Mouse (Mus musculus) midbrain, embryonic 11.5 days (tissue): ENCODE measurements around the gene Lmbr1l. TPM values are rescaled to one million over a fixed set of nuclear protein-coding genes. Genes with fewer than 3 reads are reported as not detected.

Source experiments
- ATAC-seq: fragments of 200-750 bp; cut with Nextera tagmentation; 2 replicates; pipeline ENCODE4 v1.8.0; 2017; ENCODE audit warnings: moderate TSS enrichment, moderate library complexity; ENCODE audit not compliant: low FRiP score
- DNase-seq: peaks from one replicate; pipeline ENCODE4 v3.0.0; 2015; ENCODE audit warnings: low spot score; ENCODE audit errors: missing footprints
- H3K27ac ChIP-seq: fragments of 300-500 bp; sonication (generic); 2 replicates; pipeline ENCODE4 v1.5.1; 2014; ENCODE audit warnings: low read depth, low read length
- H3K27me3 ChIP-seq: fragments of 300-500 bp; sonication (generic); 2 replicates; pipeline ENCODE4 v1.6.1; 2014; ENCODE audit warnings: mild to moderate bottlenecking, low read length, moderate library complexity, mixed read lengths; ENCODE audit not compliant: control insufficient read depth, insufficient read depth
- H3K36me3 ChIP-seq: fragments of 300-500 bp; sonication (generic); 2 replicates; pipeline ENCODE4 v1.6.1; 2014; ENCODE audit warnings: mild to moderate bottlenecking, low read length, moderate library complexity, mixed read lengths; ENCODE audit not compliant: control insufficient read depth, insufficient read depth
- H3K4me1 ChIP-seq: fragments of 300-500 bp; sonication (generic); 2 replicates; pipeline ENCODE4 v1.6.1; 2014; ENCODE audit warnings: low read length; ENCODE audit not compliant: control insufficient read depth, insufficient read depth
- H3K4me2 ChIP-seq: fragments of 300-500 bp; sonication (generic); 2 replicates; pipeline ENCODE4 v1.6.1; 2014; ENCODE audit warnings: mild to moderate bottlenecking, moderate library complexity
- H3K4me3 ChIP-seq: fragments of 300-500 bp; sonication (generic); 2 replicates; pipeline ENCODE4 v1.5.1; 2014; ENCODE audit warnings: low read depth, low read length
- H3K9ac ChIP-seq: fragments of 300-500 bp; sonication (generic); 2 replicates; pipeline ENCODE4 v1.6.1; 2014; ENCODE audit warnings: low read length
- H3K9me3 ChIP-seq: fragments of 300-500 bp; sonication (generic); 2 replicates; pipeline ENCODE4 v1.6.1; 2016; ENCODE audit warnings: low read length; ENCODE audit not compliant: control insufficient read depth
- WGBS: fragments of 180-500 bp; shearing (Covaris S2); extraction: QIAGEN DNeasy Blood & Tissue Kit; methylation state at CpG from one replicate; pipeline ENCODE4 v1.1.7; 2014; 5-methylcytosine and 5-hydroxymethylcytosine counted together
- polyA plus RNA-seq: library from polyadenylated mRNA; unstranded; fragments of >200 nt; fragmentation: Nextera tagmentation; extraction: Ambion mirVana; gene quantifications from 2 replicates; pipeline ENCODE4 v1.2.1, GENCODE M21; 2014

The Lmbr1l gene
- polyA plus RNA-seq, result 7.5 and 9.8 TPM in 2 replicates

DNA sequence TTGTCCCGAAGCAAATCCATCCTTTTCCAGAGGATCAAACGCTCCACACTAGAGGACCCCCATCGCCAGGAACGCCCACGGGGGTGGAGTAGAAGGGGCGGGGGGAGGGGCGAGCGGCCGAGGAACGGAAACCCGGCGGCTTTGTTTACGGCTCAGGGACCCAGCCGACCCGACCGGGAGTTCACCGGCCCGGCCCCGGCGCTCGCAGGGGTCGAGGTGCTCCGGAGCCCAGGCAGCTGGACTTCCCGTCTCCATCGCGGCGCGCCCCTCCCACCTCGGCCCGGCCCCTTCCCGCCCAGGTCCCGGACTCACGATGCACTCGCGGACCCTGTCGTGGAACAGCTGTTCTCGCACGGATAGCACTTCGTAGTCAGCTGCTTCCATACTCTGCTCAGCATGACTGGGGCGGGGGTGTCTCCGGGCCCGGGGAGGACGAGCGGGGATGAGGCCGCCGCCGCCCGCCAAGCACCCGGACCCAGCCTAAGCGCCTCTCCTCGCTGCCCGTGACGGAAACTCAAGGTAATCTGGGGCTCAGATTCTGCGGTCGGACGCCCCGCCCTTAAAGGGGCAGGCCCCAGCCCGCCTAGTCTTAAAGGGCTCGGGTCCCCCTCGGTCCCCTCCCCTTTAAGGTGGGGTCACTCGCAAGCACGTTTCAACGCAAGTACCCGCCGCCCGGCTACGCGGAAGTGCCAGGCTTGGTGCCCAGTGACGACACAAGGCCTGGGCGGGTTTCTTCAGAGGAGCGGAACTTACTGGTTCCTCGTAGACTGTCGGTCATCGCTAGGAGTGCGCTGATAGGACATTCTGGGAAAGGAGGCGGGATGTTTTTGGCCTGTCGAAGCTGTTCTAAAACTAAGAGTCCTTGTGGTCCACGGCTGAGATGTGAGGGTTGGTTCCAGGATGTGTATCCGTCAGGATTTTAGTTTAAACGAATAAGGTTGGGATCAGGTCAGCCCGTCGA is at the start of gene Lmbr1l:
Gene Lmbr1l (minus strand): TSS at position 694 of the 961 bp plus-strand sequence.
- Histone ChIP-seq H3K27ac (peak within 1 kb of the TSS; percentile 89), H3K9me3 (no peaks in the 10 kb centered on the region), H3K4me3 (peak within 1 kb of the TSS; percentile 92), H3K9ac (peak within 1 kb of the TSS; percentile 89), H3K36me3 (no peaks in the 10 kb centered on the region), H3K27me3 (no peaks in the 10 kb centered on the region), H3K4me1 (peaks cover 11% of the 10 kb centered on the region), H3K4me2 (peak within 1 kb of the TSS; percentile 59)
- peak; percentile 98 for ATAC-seq
- WGBS, result under 1% methylated on average over 82 of the region's 82 CpGs
- DNase-seq, result peak; percentile 99

DNA sequence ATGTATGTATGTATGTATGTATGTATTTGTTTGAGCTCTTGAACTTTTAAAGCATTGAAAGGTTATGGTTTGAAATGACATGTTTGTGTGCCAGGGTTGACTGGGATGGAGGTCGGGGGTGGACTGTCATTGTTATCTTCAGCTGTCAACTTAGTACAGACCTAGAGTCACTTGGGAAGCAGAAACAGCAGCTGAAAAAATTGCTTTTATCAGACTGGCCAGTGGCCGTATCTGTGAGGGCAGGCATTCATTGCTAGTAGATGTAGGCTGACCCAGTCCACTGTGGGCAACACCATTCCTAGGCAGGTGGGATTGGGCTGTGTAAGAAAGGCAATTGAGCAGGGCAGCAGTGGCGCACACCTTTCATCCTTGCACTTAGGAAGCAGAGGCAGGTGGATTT is 41.5 kb upstream of the Lmbr1l start:
- Histone ChIP-seq H3K4me1 (peaks cover 18% of the 10 kb centered on the region), H3K4me2 (no peak overlapping the region), H3K27me3 (no peaks in the 10 kb centered on the region), H3K9me3 (peaks cover 4% of the 10 kb centered on the region; the same call in 1 of the 2 replicates), H3K36me3 (no peaks in the 10 kb centered on the region), H3K27ac (no peak overlapping the region), H3K9ac (no peak overlapping the region), H3K4me3 (no peak overlapping the region)
- ATAC-seq, result no peak
- no peak for DNase-seq
- WGBS, result 87% methylated on average over 3 of the region's 3 CpGs

DNA sequence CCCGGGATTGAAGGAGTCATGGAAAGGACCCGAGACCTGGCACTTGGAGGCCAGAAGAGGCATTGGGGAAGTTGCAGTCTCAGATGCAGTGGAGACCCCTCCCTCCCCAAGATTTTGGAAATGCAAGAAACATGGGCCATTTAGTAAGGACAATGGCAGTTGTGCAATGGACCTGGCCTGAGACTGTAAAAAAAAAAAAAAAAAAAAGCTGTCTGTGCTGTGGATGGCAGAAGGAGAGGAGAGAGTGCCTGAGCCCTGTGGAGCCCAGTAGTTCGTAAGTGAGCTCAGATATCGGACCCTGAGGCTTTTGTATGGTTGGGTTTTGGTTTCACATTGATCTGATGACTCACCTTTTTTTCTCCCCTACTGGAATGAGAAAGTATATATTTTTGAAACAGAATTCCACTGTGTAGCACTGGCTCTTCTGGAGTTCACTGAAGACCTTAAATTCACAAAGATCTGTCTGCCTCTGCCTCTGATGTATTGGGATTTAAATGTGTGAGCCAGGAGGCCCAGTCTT is 40.9 kb upstream of the Lmbr1l start:
- Histone ChIP-seq H3K4me1 (peaks cover 23% of the 10 kb centered on the region), H3K4me2 (no peak overlapping the region), H3K9me3 (peaks cover 2% of the 10 kb centered on the region; the same call in 1 of the 2 replicates), H3K27ac (no peak overlapping the region; the same call in 1 of the 2 replicates), H3K9ac (no peak overlapping the region), H3K36me3 (no peaks in the 10 kb centered on the region), H3K27me3 (no peaks in the 10 kb centered on the region), H3K4me3 (no peak overlapping the region)
- WGBS, result 93% methylated on average over 4 of the region's 4 CpGs
- ATAC-seq (no peak), DNase-seq (no peak)

DNA sequence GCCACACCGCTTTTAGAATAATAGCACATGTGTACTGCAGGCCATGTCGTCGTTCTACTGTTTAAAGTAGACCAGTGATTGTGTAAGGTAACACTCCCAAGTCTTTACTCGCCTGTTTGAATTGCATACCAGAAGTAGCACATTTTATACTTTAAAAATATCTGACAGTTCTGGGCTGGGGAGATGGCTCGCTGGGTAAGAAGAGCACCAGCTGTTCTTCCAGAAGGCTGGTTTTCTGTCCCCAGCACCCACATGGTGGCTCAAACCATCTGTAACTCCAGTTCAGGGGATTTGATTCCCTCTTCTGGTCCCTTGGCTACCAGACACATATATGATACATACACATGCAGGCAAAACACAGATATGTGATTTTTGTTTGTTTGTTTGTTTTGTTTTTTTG is 39.4 kb upstream of the Lmbr1l start:
- H3K9ac ChIP-seq, result no peak overlapping the region
- H3K27ac ChIP-seq, result no peak overlapping the region
- H3K4me1 ChIP-seq, result peaks cover 23% of the 10 kb centered on the region
- H3K9me3 ChIP-seq, result no peaks in the 10 kb centered on the region
- no peak overlapping the region for H3K4me3 ChIP-seq
- no peak for DNase-seq
- no peak overlapping the region for H3K4me2 ChIP-seq
- ATAC-seq, result no peak
- no peaks in the 10 kb centered on the region for H3K36me3 ChIP-seq
- no peaks in the 10 kb centered on the region for H3K27me3 ChIP-seq
- WGBS, result 90% methylated on average over 5 of the region's 5 CpGs

DNA sequence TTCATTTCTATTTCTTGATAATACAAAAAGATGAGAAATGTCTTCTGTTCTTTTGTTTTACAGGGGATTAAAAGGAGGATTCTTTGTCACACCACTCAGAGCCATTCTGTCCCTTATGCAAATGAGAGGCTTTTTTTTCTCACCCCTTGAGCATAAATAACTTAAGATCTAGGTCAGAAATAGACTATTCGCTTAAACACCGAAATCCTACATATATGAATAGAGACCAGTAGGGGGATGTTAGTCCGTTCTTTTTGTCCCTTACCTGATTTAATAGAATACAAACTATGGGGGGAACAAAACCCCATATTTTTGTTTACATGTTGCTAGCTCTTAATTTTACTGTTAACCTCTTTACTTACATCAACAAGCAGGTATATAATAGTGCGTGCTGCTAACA is 38.0 kb upstream of the Lmbr1l start:
- Histone ChIP-seq H3K9me3 (no peaks in the 10 kb centered on the region), H3K9ac (no peak overlapping the region), H3K36me3 (no peaks in the 10 kb centered on the region), H3K4me2 (no peak overlapping the region), H3K4me3 (no peak overlapping the region), H3K27ac (peak overlapping the region; percentile 98; the same call in 1 of the 2 replicates), H3K27me3 (no peaks in the 10 kb centered on the region), H3K4me1 (peaks cover 23% of the 10 kb centered on the region)
- 83% methylated on average over 4 of the region's 4 CpGs for WGBS
- no peak for ATAC-seq
- no peak for DNase-seq

DNA sequence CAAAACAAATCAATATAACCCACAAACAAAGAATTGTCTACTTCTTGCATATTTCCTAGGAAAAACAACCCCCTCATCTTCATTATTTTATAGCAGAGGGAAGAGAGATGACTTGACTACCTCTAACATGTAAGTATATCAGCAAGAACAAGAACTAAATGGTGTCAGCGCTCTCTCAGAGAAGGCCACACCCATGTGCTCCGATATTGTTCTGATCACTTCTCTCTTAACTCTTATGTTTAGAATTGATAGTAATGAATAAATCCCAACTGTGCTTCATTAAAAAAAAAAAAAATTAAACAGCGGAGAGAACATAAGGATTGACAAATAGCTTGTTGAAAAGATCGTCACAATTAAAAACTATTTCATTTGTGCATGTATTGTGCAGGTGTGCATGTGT is 37.3 kb upstream of the Lmbr1l start:
- DNase-seq, result no peak
- Histone ChIP-seq H3K4me2 (peak overlapping the region; percentile 52), H3K36me3 (no peaks in the 10 kb centered on the region), H3K9me3 (no peaks in the 10 kb centered on the region), H3K9ac (peak overlapping the region; percentile 59), H3K27ac (peak overlapping the region; percentile 98), H3K4me1 (peaks cover 23% of the 10 kb centered on the region), H3K27me3 (no peaks in the 10 kb centered on the region), H3K4me3 (peak overlapping the region; percentile 14; the same call in 1 of the 2 replicates)
- WGBS, result 64% methylated on average over 4 of the region's 4 CpGs
- no peak for ATAC-seq

DNA sequence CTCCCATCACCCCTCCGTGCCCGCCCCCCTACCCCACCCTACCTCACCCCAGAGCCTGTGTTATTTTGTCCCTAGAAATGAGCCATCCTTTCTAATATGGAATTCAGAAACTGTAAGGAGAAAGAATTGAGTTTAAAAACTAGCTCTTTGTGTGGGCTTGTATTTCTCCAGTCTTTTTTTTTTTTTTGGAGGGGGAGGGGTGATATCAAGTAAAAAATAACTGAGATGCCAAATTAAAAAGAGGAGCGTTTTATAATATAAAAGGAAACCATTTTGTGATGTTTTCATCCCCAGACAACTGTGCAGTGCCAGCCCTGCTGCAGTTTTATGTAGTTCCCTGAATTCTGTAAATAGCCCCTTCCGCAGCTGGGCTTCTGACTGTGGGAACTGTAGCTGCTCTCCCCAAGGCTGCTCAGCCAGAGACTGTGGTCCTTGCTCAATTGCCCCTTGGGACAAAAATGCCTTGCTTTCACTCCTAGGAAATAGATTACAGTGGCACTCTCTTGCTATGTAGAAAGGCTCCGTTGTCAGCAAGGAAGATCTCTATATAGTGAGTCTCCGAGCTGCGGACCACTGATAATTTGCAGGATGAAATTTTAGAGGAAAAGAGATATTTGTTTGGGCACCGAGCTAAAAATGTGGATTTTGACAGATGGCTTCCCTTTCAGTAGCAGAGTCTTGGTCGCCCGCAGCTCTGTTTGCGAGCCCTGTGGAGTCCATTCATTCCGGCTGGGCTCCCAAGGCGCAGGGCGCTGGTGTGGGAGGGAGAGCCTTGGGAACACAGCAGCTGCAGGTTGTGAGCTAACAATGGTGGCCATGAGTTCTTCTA is 36.6 kb upstream of the Lmbr1l start:
- Histone ChIP-seq H3K4me2 (peak overlapping the region; percentile 52), H3K4me1 (peaks cover 23% of the 10 kb centered on the region), H3K36me3 (no peaks in the 10 kb centered on the region), H3K27me3 (no peaks in the 10 kb centered on the region), H3K9me3 (no peaks in the 10 kb centered on the region), H3K9ac (peak overlapping the region; percentile 59), H3K4me3 (peak overlapping the region; percentile 14), H3K27ac (peak overlapping the region; percentile 98)
- WGBS, result 8% methylated on average over 14 of the region's 14 CpGs
- DNase-seq (peak; percentile 96), ATAC-seq (no peak)

DNA sequence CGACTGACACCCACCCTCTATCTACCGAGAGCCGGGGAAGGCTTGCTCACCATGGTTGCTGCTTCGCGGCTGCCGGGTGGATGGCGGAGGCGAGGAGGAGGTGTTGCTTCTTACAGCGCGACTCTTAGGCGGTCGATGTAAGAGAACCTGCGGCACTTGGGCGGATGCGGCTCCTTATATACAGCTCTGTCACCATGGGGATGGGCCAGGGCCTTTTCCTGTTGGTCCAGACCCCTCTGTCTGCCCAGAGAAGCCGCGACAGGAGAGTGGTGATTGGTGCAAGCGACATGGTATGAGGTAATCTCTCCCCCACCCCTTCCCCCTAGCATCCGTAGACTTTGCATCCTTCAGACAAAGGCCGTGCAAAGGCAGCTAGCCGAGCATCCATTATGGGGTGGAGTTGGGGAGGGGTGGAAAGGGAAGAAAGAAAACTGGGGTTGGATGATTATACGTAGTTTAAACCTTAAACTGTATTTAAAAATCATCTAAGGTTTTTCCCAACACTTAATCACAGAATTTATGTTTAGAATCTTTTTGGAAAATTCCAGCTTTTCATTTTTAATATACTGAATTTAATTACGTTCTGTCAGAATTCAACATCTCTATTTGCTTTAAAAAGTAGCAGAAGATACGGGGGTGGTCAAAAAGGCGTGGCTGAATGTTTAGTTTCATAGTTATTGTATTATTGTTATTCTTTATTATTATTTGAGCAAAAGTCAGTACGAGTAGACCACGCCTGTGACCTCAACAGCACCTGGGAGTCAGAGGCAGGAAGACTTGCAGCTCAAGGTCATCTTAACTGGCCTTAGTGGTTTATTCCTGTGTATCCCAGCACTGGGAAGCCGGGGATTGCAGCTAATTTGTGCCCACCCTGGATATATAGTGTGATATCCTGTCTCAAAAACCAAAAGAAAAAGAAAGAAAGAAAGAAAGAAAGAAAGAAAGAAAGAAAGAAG is 35.6 kb upstream of the Lmbr1l start, which contains the start of the genes Gm49450 and Tuba1a:
Gene Gm49450 (minus strand): TSS at position 151 of the 956 bp plus-strand sequence.
Gene Tuba1a (minus strand): TSS at position 303 of the 956 bp plus-strand sequence.
- Histone ChIP-seq H3K27me3 (no peaks in the 10 kb centered on the region), H3K4me1 (peaks cover 26% of the 10 kb centered on the region), H3K27ac (peak within 1 kb of the TSS; percentile 98), H3K4me3 (peak within 1 kb of the TSS; percentile 69), H3K36me3 (no peaks in the 10 kb centered on the region), H3K4me2 (peak within 1 kb of the TSS; percentile 74), H3K9ac (peak within 1 kb of the TSS; percentile 97), H3K9me3 (no peaks in the 10 kb centered on the region)
- DNase-seq, result peak; percentile 100
- WGBS, result 3% methylated on average over 25 of the region's 28 CpGs
- ATAC-seq, result peak; percentile 99
